Mouse (Mus musculus) cerebral cortex, adult 2 months (tissue): Measurements from ENCODE around the gene Serpinb9c.

Experiments
- WGBS: fragments of 180-500 bp; shearing (Covaris S2); methylation state at CpG from one replicate; pipeline ENCODE4 v1.1.7; 2018; 5-methylcytosine and 5-hydroxymethylcytosine counted together

Gene Serpinb9c

GRCm38 (mm10) chr13:33159642-33160041 lies at the start of gene Serpinb9c:
TSS of gene Serpinb9c (minus strand) at chr13:33159742.
- WGBS: 77% methylated on average over 4 of the region's 4 CpGs

GRCm38 (mm10) chr13:33199740-33200139 lies 40.2 kb upstream of the Serpinb9c start:
- WGBS: 64% methylated on average over 2 of the region's 2 CpGs

GRCm38 (mm10) chr13:33192659-33193058 lies 33.1 kb upstream of the Serpinb9c start, which contains the start of gene Serpinb9d:
TSS of gene Serpinb9d (plus strand) at chr13:33192959.
- WGBS: 83% methylated on average over 5 of the region's 5 CpGs

- WGBS: 90% methylated on average over 1 of the region's 1 CpGs
These were observed 30.9 kb upstream of the Serpinb9c start for GRCm38 (mm10) chr13:33190486-33190885.

GRCm38 (mm10) chr13:33141435-33141834 lies 18.1 kb downstream of the Serpinb9c start:
- 83% methylated on average over 3 of the region's 3 CpGs for WGBS

- 56% methylated on average over 2 of the region's 2 CpGs for WGBS
These were observed 21.8 kb downstream of the Serpinb9c start for GRCm38 (mm10) chr13:33137717-33138116.

GRCm38 (mm10) chr13:33113054-33113453 lies 46.5 kb downstream of the Serpinb9c start:
- WGBS: 67% methylated on average over 3 of the region's 3 CpGs
